Mouse (Mus musculus) embryonic facial prominence, embryonic 11.5 days (tissue): ENCODE results near the gene Nabp1. TPM values are rescaled to one million over a fixed set of nuclear protein-coding genes. Genes with fewer than 3 reads are reported as not detected.

Experiments used
- ATAC-seq: fragments of 200-750 bp; cut with Nextera tagmentation; replicated peaks from 2 replicates; pipeline ENCODE4 v1.8.0; 2017; ENCODE audit warnings: low read depth; ENCODE audit not compliant: insufficient number of reproducible peaks, low FRiP score, low TSS enrichment
- DNase-seq: peaks from one replicate; pipeline ENCODE4 v3.0.0-alpha.2; 2015; ENCODE audit warnings: low spot score
- H3K27ac ChIP-seq: fragments of 300-500 bp; sonication (generic); replicated peaks from 2 replicates; pipeline ENCODE4 v1.5.1; 2014; ENCODE audit warnings: mild to moderate bottlenecking, low read depth, low read length, control low read depth
- H3K27me3 ChIP-seq: fragments of 300-500 bp; sonication (generic); 2 replicates; pipeline ENCODE4 v1.6.1; 2014; ENCODE audit warnings: mild to moderate bottlenecking, low read length, moderate library complexity, mixed read lengths; ENCODE audit not compliant: control insufficient read depth, insufficient read depth
- H3K36me3 ChIP-seq: fragments of 300-500 bp; sonication (generic); replicated peaks from 2 replicates; pipeline ENCODE4 v1.6.1; 2014; ENCODE audit warnings: low read depth, mild to moderate bottlenecking, low read length, moderate library complexity, mixed read lengths; ENCODE audit not compliant: control insufficient read depth, insufficient read depth
- H3K4me1 ChIP-seq: fragments of 300-500 bp; sonication (generic); 2 replicates; pipeline ENCODE4 v1.6.1; 2014; ENCODE audit warnings: low read length, mixed read lengths; ENCODE audit not compliant: control insufficient read depth, insufficient read depth
- H3K4me2 ChIP-seq: fragments of 300-500 bp; sonication (generic); 2 replicates; pipeline ENCODE4 v1.6.1; 2014; ENCODE audit warnings: low read depth, mild to moderate bottlenecking, control low read depth, low read length, moderate library complexity
- H3K4me3 ChIP-seq: fragments of 300-500 bp; sonication (generic); 2 replicates; pipeline ENCODE4 v1.5.1; 2014; ENCODE audit warnings: low read depth, low read length, control low read depth
- H3K9ac ChIP-seq: fragments of 300-500 bp; sonication (generic); replicated peaks from 2 replicates; pipeline ENCODE4 v1.6.1; 2014; ENCODE audit warnings: mild to moderate bottlenecking, control low read depth, low read length
- H3K9me3 ChIP-seq: fragments of 300-500 bp; sonication (generic); replicated peaks from 2 replicates; pipeline ENCODE4 v1.6.1; 2016; ENCODE audit warnings: mild to moderate bottlenecking, low read length, inconsistent platforms, mixed read lengths; ENCODE audit not compliant: control insufficient read depth
- WGBS: fragments of 180-500 bp; shearing (Covaris S2); extraction: QIAGEN DNeasy Blood & Tissue Kit; methylation state at CpG from one replicate; pipeline ENCODE4 v1.1.7; 2014; 5-methylcytosine and 5-hydroxymethylcytosine counted together
- polyA plus RNA-seq: library from polyadenylated mRNA; unstranded; fragments of >200 nt; fragmentation: Nextera tagmentation; extraction: Ambion mirVana; gene quantifications from 2 replicates; pipeline ENCODE4 v1.2.1, GENCODE M21; 2014

The Nabp1 gene
- polyA plus RNA-seq, 1 experiment from 2014 or later, result 7.9 TPM

DNA sequence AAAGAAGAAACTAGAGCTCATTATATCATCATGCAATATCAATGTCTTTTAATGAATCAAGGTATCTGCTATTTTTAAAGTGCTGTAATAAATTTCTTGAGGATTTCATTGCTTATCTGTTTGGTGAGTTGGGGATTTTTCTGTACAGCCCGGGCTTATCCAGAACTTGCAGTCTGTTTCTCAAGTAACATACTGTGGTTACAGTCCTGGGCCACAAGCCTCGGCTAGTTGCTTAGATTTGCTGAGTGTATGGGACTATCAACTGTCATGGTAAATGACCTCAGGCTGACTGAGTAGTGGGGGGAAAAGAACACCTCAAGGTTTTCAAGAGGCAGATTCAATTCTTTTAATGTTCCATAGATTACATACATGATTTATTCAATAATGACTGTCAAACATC, 24.8 kb upstream of the Nabp1 start:
- DNase-seq (no peak), ATAC-seq (no peak)
- no peaks in the 10 kb centered on the region for H3K36me3 ChIP-seq
- no peaks in the 10 kb centered on the region for H3K4me1 ChIP-seq
- no peak overlapping the region for H3K9ac ChIP-seq
- 81% methylated on average over 2 of the region's 2 CpGs for WGBS
- H3K27ac ChIP-seq, result no peak overlapping the region
- no peak overlapping the region for H3K4me2 ChIP-seq
- no peaks in the 10 kb centered on the region for H3K27me3 ChIP-seq
- H3K9me3 ChIP-seq, result no peaks in the 10 kb centered on the region
- no peak overlapping the region for H3K4me3 ChIP-seq

DNA sequence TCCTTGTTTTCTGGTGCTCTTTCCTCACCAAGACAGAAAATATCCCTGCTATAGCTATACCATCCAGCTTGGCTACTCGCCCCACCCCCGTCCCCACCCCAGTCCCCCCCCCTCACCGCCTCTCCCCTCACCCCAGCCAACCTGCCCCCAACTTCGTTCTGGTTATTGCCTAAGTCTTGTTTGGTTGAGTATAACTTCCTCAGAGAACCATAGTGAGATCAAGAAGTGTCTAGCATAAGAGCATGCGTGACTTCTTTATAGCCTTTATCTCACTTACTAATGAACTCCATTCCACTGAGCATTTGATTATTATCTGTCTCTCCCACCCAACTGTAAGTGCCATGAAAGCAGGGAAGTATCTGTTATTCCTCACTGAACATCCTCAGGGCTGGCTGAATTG, 24.1 kb upstream of the Nabp1 start:
- no peak overlapping the region for H3K9ac ChIP-seq
- H3K4me3 ChIP-seq, result no peak overlapping the region
- H3K36me3 ChIP-seq, result no peaks in the 10 kb centered on the region
- H3K27me3 ChIP-seq, result no peaks in the 10 kb centered on the region
- no peak overlapping the region for H3K4me2 ChIP-seq
- 84% methylated on average over 5 of the region's 5 CpGs for WGBS
- no peaks in the 10 kb centered on the region for H3K4me1 ChIP-seq
- no peak overlapping the region for H3K27ac ChIP-seq
- DNase-seq (no peak), ATAC-seq (no peak)
- H3K9me3 ChIP-seq, result no peaks in the 10 kb centered on the region

- Histone ChIP-seq H3K9ac (no peak overlapping the region), H3K27me3 (no peaks in the 10 kb centered on the region), H3K36me3 (no peaks in the 10 kb centered on the region), H3K4me1 (no peaks in the 10 kb centered on the region), H3K4me2 (no peak overlapping the region), H3K4me3 (no peak overlapping the region), H3K9me3 (no peaks in the 10 kb centered on the region), H3K27ac (no peak overlapping the region)
- ATAC-seq (no peak), DNase-seq (no peak)
- 81% methylated on average over 12 of the region's 12 CpGs for WGBS
Observed at GRCm38 (mm10) chr1:51501251-51501650, 23.0 kb upstream of the Nabp1 start.

GRCm38 (mm10) chr1:51498601-51499098, 20.4 kb upstream of the Nabp1 start:
- H3K36me3 ChIP-seq, result no peaks in the 10 kb centered on the region
- no peaks in the 10 kb centered on the region for H3K27me3 ChIP-seq
- no peak overlapping the region for H3K27ac ChIP-seq
- H3K4me1 ChIP-seq, result no peaks in the 10 kb centered on the region
- ATAC-seq (no peak), DNase-seq (no peak)
- no peak overlapping the region for H3K9ac ChIP-seq
- no peaks in the 10 kb centered on the region for H3K9me3 ChIP-seq
- H3K4me2 ChIP-seq, result no peak overlapping the region
- WGBS, result 66% methylated on average over 2 of the region's 2 CpGs
- no peak overlapping the region for H3K4me3 ChIP-seq

DNA sequence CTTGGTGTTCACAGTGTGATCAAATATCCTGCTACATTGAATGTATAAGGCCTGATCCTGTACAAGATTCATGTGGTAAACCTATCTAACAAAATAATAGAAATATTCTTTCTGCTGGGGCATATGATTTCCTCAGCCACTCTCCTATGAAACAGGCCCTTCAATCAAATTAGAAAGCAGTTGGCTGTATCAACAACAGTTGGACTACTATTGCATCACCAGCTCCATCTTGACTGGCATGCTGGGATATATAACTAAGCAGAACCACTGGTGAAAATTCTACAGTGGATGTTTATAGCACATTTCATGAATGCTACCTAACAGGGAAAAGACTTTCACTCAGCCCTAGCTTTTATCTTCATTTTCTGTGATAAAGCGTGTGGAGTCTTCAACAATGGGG, 17.9 kb upstream of the Nabp1 start:
- Histone ChIP-seq H3K9ac (no peak overlapping the region), H3K36me3 (no peaks in the 10 kb centered on the region), H3K9me3 (no peaks in the 10 kb centered on the region), H3K4me2 (no peak overlapping the region), H3K27me3 (no peaks in the 10 kb centered on the region), H3K27ac (no peak overlapping the region), H3K4me1 (no peaks in the 10 kb centered on the region), H3K4me3 (no peak overlapping the region)
- WGBS, result 89% methylated on average over 1 of the region's 1 CpGs
- no peak for DNase-seq
- ATAC-seq, result no peak

- Histone ChIP-seq H3K27ac (no peak overlapping the region), H3K4me1 (no peaks in the 10 kb centered on the region), H3K4me3 (no peak overlapping the region), H3K27me3 (no peaks in the 10 kb centered on the region), H3K36me3 (no peaks in the 10 kb centered on the region), H3K9ac (no peak overlapping the region), H3K9me3 (no peaks in the 10 kb centered on the region), H3K4me2 (no peak overlapping the region)
- WGBS, result 79% methylated on average over 7 of the region's 7 CpGs
- ATAC-seq (no peak), DNase-seq (no peak)
Observed at GRCm38 (mm10) chr1:51493592-51494307, 15.5 kb upstream of the Nabp1 start.

- DNase-seq (no peak), ATAC-seq (no peak)
- Histone ChIP-seq H3K9me3 (no peaks in the 10 kb centered on the region), H3K4me3 (no peak overlapping the region), H3K36me3 (no peaks in the 10 kb centered on the region), H3K27me3 (no peaks in the 10 kb centered on the region), H3K27ac (no peak overlapping the region), H3K9ac (no peak overlapping the region), H3K4me2 (no peak overlapping the region), H3K4me1 (no peaks in the 10 kb centered on the region)
- WGBS, result 78% methylated on average over 1 of the region's 1 CpGs
Observed at GRCm38 (mm10) chr1:51486291-51486690, 8.1 kb upstream of the Nabp1 start.

DNA sequence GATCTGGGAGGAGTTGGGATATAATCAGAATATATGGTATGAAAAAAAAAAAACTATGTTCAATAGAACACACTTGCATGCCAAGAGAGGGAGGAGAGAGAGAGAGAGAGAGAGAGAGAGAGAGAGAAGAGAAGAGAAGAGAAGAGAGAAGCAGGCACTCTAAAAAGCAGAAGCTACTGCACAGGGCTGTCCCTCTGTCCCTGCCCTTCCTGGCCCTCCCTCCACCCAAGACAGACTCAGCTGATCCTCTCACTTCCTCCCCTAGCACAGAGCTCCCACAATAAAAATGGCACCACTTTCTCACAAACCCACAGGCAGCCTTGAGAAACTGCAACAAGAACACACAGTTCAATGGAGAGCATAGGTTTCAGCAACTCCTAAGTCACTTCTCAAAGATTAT, 2.2 kb upstream of the Nabp1 start:
- DNase-seq (no peak), ATAC-seq (no peak)
- H3K27ac ChIP-seq, result no peak overlapping the region
- no peak overlapping the region for H3K4me2 ChIP-seq
- no peak overlapping the region for H3K9ac ChIP-seq
- H3K36me3 ChIP-seq, result no peaks in the 10 kb centered on the region
- no peaks in the 10 kb centered on the region for H3K9me3 ChIP-seq
- no peaks in the 10 kb centered on the region for H3K27me3 ChIP-seq
- H3K4me1 ChIP-seq, result no peaks in the 10 kb centered on the region
- no peak overlapping the region for H3K4me3 ChIP-seq
